26 mouse cellular contexts compared by ENCODE assay signal in the genomic region with DNA sequence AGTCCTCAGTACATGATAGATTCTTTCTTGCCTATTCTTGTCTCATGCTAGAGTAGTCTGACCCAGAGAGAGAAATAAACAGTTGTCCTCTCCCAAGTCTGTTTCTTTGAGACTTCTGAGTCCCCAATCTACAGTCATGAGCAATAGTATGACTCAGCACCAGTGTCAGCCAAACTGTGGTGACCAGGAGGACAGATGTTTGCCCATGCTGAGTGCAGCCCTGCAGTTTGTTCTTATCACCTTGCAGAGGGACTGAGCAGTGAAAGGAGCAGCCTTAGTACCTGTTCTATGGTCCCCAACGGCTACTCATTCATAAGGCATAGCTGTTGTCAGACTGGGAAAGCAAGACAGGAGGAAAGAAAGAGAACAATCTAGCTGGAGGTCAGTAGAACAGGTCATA.
DNase-seq lines count a peak whose midpoint lies in the region; ATAC-seq and TF ChIP-seq lines count a peak whose summit lies in the region.
"Had no signal": no experiment of that assay in that cellular context is flagged by ENCODE, and none has a peak within 500 bp of the region (broad histone marks: within the 10 kb centered on the region; RNA-seq: fewer than 3 reads in every experiment).

No protein-coding gene starts in this region.

- H3K27ac ChIP-seq in layer of hippocampus, adult 2 months, result peak overlapping the region; percentile 19; the same call in 1 of the 2 replicates
- H3K27ac ChIP-seq in liver, embryonic 14.5 days, result no peak overlapping the region
- H3K27ac ChIP-seq in hindbrain, embryonic 14.5 days, result no peak overlapping the region
- H3K27ac ChIP-seq: embryonic facial prominence, embryonic 10.5 days; forebrain, embryonic 15.5 days; hindbrain, embryonic 15.5 days; intestine, embryonic 15.5 days; limb, embryonic 12.5 days; midbrain, embryonic 10.5 days; neural tube, embryonic 13.5 days had no signal

- no peaks in the 10 kb centered on the region for H3K79me3 ChIP-seq in C2C12 (ENCODE audit: low read depth)

- TF ChIP-seq CTCF in layer of hippocampus, adult 2 months (conservative IDR thresholded peaks at IDR 0.05), result no peak
- no peak for TF ChIP-seq CTCF in C2C12 (IDR thresholded peaks at IDR 0.05; ENCODE audit: control insufficient read depth, insufficient read depth, insufficient read length)
- TF ChIP-seq CTCF in liver, embryonic 14.5 days (IDR thresholded peaks at IDR 0.05; ENCODE audit: low read depth), result no peak

- TF ChIP-seq EP300 in liver, embryonic 14.5 days (IDR thresholded peaks at IDR 0.05; ENCODE audit: low read depth), result no peak

- no peaks in the 10 kb centered on the region for H3K36me3 ChIP-seq in C2C12 (ENCODE audit: control insufficient read depth, insufficient read depth)
- no peaks in the 10 kb centered on the region for H3K36me3 ChIP-seq in liver, embryonic 14.5 days (replicated peaks; ENCODE audit: control insufficient read depth, insufficient read depth, low read depth)
- no peaks in the 10 kb centered on the region for H3K36me3 ChIP-seq in hindbrain, embryonic 14.5 days (replicated peaks; ENCODE audit: control insufficient read depth, insufficient read depth)
- H3K36me3 ChIP-seq: embryonic facial prominence, embryonic 10.5 days; forebrain, embryonic 15.5 days; hindbrain, embryonic 15.5 days; intestine, embryonic 15.5 days; limb, embryonic 12.5 days; midbrain, embryonic 10.5 days; neural tube, embryonic 13.5 days had no signal

- 12% methylated on average over 1 of the region's 1 CpGs for WGBS in liver, embryonic 14.5 days (ENCODE audit: insufficient replicate concordance)
- WGBS in hindbrain, embryonic 14.5 days, result 87% methylated on average over 1 of the region's 1 CpGs

- 0 out of 2 replicates have a peak, but pooled peaks have one; percentile 33 for ATAC-seq in liver, embryonic 14.5 days (ENCODE audit: insufficient read depth)
- ATAC-seq in hindbrain, embryonic 14.5 days (ENCODE audit: low FRiP score), result no peak
- ATAC-seq: forebrain, embryonic 15.5 days; intestine, embryonic 15.5 days; midbrain, embryonic 16.5 days had no signal

- H3K9me3 ChIP-seq in liver, embryonic 14.5 days (ENCODE audit: control insufficient read depth, low read length), result no peaks in the 10 kb centered on the region
- H3K9me3 ChIP-seq in hindbrain, embryonic 14.5 days (ENCODE audit: control insufficient read depth, low read length), result no peaks in the 10 kb centered on the region
- H3K9me3 ChIP-seq: embryonic facial prominence, embryonic 10.5 days; forebrain, embryonic 15.5 days; hindbrain, embryonic 15.5 days; intestine, embryonic 15.5 days; limb, embryonic 12.5 days; midbrain, embryonic 10.5 days; neural tube, embryonic 13.5 days had no signal

- H3ac ChIP-seq in C2C12 (ENCODE audit: control insufficient read depth, insufficient read length, low read depth), result no peak overlapping the region

- no peak overlapping the region for H3K4me3 ChIP-seq in layer of hippocampus, adult 2 months
- H3K4me3 ChIP-seq in C2C12 (ENCODE audit: insufficient read depth, poor library complexity, severe bottlenecking), result no peak overlapping the region
- no peak overlapping the region for H3K4me3 ChIP-seq in liver, embryonic 14.5 days (ENCODE audit: insufficient read depth in 1 of 2, low read depth in 2 of 2, low read length in 2 of 2)
- no peak overlapping the region for H3K4me3 ChIP-seq in hindbrain, embryonic 14.5 days (replicated peaks; ENCODE audit: low read length)
- H3K4me3 ChIP-seq: embryonic facial prominence, embryonic 10.5 days; forebrain, embryonic 15.5 days; hindbrain, embryonic 15.5 days; intestine, embryonic 15.5 days; limb, embryonic 12.5 days; midbrain, embryonic 10.5 days; myocyte; neural tube, embryonic 13.5 days had no signal

- no peaks in the 10 kb centered on the region for H3K27me3 ChIP-seq in C2C12 (ENCODE audit: control insufficient read depth, insufficient read depth, insufficient read length)
- H3K27me3 ChIP-seq in liver, embryonic 14.5 days (ENCODE audit: control insufficient read depth, insufficient read depth, low read length), result no peaks in the 10 kb centered on the region
- H3K27me3 ChIP-seq in hindbrain, embryonic 14.5 days (ENCODE audit: control insufficient read depth, insufficient read depth, low read length), result no peaks in the 10 kb centered on the region
- H3K27me3 ChIP-seq: forebrain, embryonic 15.5 days; hindbrain, embryonic 15.5 days; intestine, embryonic 15.5 days; limb, embryonic 12.5 days; neural tube, embryonic 13.5 days had no signal

- H3K4me2 ChIP-seq in liver, embryonic 14.5 days (ENCODE audit: low read depth), result no peak overlapping the region
- H3K4me2 ChIP-seq in hindbrain, embryonic 14.5 days (replicated peaks), result no peak overlapping the region
- H3K4me2 ChIP-seq: forebrain, embryonic 15.5 days; hindbrain, embryonic 15.5 days; intestine, embryonic 15.5 days; limb, embryonic 12.5 days; lung, embryonic 14.5 days; neural tube, embryonic 13.5 days had no signal

- no peaks in the 10 kb centered on the region for H3K4me1 ChIP-seq in liver, embryonic 14.5 days (replicated peaks; ENCODE audit: control insufficient read depth in 2 of 2, insufficient read depth in 2 of 2, low read length in 1 of 2)
- H3K4me1 ChIP-seq in hindbrain, embryonic 14.5 days (replicated peaks; ENCODE audit: control insufficient read depth, insufficient read depth, low read length), result no peaks in the 10 kb centered on the region
- H3K4me1 ChIP-seq: embryonic facial prominence, embryonic 10.5 days; forebrain, embryonic 15.5 days; hindbrain, embryonic 15.5 days; intestine, embryonic 15.5 days; limb, embryonic 12.5 days; midbrain, embryonic 10.5 days; neural tube, embryonic 13.5 days had no signal

- no peaks in the 10 kb centered on the region for H3K79me2 ChIP-seq in C2C12 (ENCODE audit: control insufficient read depth, insufficient read depth)

- H3K9ac ChIP-seq in liver, embryonic 14.5 days (replicated peaks), result no peak overlapping the region
- H3K9ac ChIP-seq in hindbrain, embryonic 14.5 days, result no peak overlapping the region
- H3K9ac ChIP-seq: forebrain, embryonic 15.5 days; hindbrain, embryonic 15.5 days; intestine, embryonic 15.5 days; limb, embryonic 12.5 days; lung, embryonic 14.5 days; neural tube, embryonic 13.5 days had no signal

- no peak for DNase-seq in layer of hippocampus, adult 2 months (ENCODE audit: low spot score in 2 of 2)
- DNase-seq in layer of hippocampus, adult 11-12 months (ENCODE audit: low spot score), result no peak
- DNase-seq in adrenal gland, postnatal 36 days, result peak; percentile 22 to 25
- no peak for DNase-seq in liver, embryonic 14.5 days (ENCODE audit: low read depth in 3 of 3, low spot score in 3 of 3)
- no peak for DNase-seq in lung, adult 18-20 months
- DNase-seq in spleen, postnatal 14 days (ENCODE audit: low spot score in 2 of 2), result no peak
- DNase-seq in hindbrain, embryonic 14.5 days (ENCODE audit: low spot score), result no peak
- DNase-seq: cerebellum, adult 11 months; cerebellum, adult 9-11 months; kidney, adult 8-10 months; kidney, postnatal 14 days; layer of hippocampus, postnatal 36 days; lung, embryonic 14.5 days; right cerebral cortex, postnatal 4 days; thymus, adult 18-20 months; thymus, postnatal 36 days had no signal

TF ChIP-seq in C2C12, 6 proteins besides CTCF, POLR2A, EP300 and RAD21:
- TF ChIP-seq FOSL1 (IDR thresholded peaks at IDR 0.05; ENCODE audit: insufficient read depth, low read length, poor library complexity, severe bottlenecking), result peak; percentile 16
- peak; percentile 38 for TF ChIP-seq MYOD1 (IDR thresholded peaks at IDR 0.05; ENCODE audit: control insufficient read depth, insufficient read length, low read depth)
- no peak for TF ChIP-seq MAX (IDR thresholded peaks at IDR 0.05)

Comparison
In these comparisons a context has a peak if more than half of its experiments do, and no peak if none do; other contexts are left out.
1. DNase-seq: peak in adrenal gland, postnatal 36 days (2 of 2); none in layer of hippocampus, adult 2 months (0 of 2), layer of hippocampus, adult 11-12 months (single experiment), liver, embryonic 14.5 days (0 of 3), lung, adult 18-20 months (0 of 2), spleen, postnatal 14 days (0 of 2) and hindbrain, embryonic 14.5 days (single experiment).